Mouse (Mus musculus): Measurements from ENCODE around the gene Sipa1l3. TPM values are rescaled to one million over a fixed set of nuclear protein-coding genes. Genes with fewer than 3 reads are reported as not detected.

Sipa1l3 gene
- polyA plus RNA-seq, 1 experiment = 30.3 TPM

DNA sequence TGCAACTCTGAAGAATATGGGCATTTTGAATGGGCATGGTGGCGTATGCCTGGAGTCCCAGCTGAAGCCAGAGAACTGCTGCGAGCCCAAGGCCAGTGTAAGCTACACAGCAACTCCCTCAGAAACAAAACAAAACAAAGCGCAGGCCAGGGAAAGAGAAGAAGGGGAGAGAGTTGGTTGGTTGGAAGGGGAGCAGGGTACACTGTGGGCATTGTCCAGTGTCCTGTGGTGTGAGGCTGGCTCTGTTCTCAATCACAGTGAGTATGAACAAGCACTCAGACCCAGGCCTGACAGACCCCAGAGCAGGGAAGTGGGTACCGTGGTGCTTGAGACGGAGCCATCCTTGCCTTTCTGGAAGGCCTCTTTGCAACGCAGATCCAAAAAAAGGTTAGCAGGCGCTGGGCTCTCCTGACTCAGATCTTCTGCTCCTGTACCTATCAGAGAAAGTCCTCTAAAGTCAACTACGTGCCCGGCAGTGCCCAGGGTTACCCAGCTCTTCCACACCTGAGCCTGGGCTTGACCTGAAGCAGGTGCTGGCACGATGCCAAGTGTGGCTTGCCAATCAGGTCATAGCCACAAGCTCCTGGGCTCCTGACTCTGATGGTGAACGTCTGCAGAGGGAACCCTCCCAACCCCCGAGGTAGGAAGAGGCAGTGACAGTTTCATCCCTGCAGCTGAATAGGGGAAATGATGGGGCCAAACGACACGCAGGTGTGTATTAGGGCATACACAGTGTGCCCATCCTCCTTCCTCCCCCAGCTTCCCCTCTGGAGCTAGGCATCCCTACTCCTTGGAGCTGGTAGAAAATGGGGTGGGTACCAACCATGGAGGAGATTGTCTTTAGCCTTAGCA lies 59.3 kb downstream of the Sipa1l3 start:
- no peaks in the 10 kb centered on the region for H3K4me1 ChIP-seq (ENCODE audit: control insufficient read depth, insufficient read depth, insufficient read length)
- 84% methylated on average over 14 of the region's 14 CpGs for WGBS
- no peaks in the 10 kb centered on the region for H3K27me3 ChIP-seq (ENCODE audit: control insufficient read depth, insufficient read depth, low read length)
- no peaks in the 10 kb centered on the region for H3K36me3 ChIP-seq (ENCODE audit: control insufficient read depth, insufficient read depth, low read length)
- no peak overlapping the region for H3K27ac ChIP-seq (ENCODE audit: insufficient read depth, low read length)
- DNase-seq (ENCODE audit: low read depth in 1 of 2, low spot score in 2 of 2) = no peak
- TF ChIP-seq POLR2A (IDR thresholded peaks at IDR 0.05; ENCODE audit: low read depth, low read length) (no peak), CTCF (IDR thresholded peaks at IDR 0.05; ENCODE audit: extremely low read depth, insufficient read depth, insufficient read length, insufficient replicate concordance) (no peak)
- no peak overlapping the region for H3K4me3 ChIP-seq (ENCODE audit: extremely low read depth, insufficient read depth, insufficient read length)

DNA sequence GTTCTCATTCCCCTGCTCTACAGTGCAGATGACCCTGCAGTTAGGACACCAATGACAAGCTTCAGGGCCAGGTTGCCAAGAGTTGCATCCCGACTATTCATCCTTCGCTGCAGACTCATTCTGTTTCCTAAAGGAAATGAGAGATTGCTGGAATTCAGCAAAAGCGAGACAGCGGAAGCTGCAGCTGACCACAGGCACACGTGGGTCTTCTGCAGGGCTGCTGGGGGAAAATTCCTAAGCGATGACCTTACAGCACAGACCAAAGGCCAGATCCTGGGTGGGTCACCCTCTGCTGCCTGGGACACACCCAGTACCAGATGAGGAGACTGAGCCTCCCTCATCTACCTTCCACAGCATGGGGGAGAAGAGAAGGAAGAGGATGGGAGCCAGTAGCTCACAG lies 60.7 kb downstream of the Sipa1l3 start:
- TF ChIP-seq POLR2A (IDR thresholded peaks at IDR 0.05; ENCODE audit: low read depth, low read length) = no peak
- TF ChIP-seq CTCF (IDR thresholded peaks at IDR 0.05; ENCODE audit: extremely low read depth, insufficient read depth, insufficient read length, insufficient replicate concordance) = no peak
- Histone ChIP-seq H3K4me3 (ENCODE audit: extremely low read depth, insufficient read depth, insufficient read length) (no peak overlapping the region), H3K36me3 (ENCODE audit: control insufficient read depth, insufficient read depth, low read length) (no peaks in the 10 kb centered on the region), H3K4me1 (ENCODE audit: control insufficient read depth, insufficient read depth, insufficient read length) (no peaks in the 10 kb centered on the region), H3K27ac (ENCODE audit: insufficient read depth, low read length) (no peak overlapping the region), H3K27me3 (ENCODE audit: control insufficient read depth, insufficient read depth, low read length) (no peaks in the 10 kb centered on the region)
- DNase-seq (ENCODE audit: low read depth in 1 of 2, low spot score in 2 of 2) = no peak
- WGBS = 84% methylated on average over 6 of the region's 6 CpGs

DNA sequence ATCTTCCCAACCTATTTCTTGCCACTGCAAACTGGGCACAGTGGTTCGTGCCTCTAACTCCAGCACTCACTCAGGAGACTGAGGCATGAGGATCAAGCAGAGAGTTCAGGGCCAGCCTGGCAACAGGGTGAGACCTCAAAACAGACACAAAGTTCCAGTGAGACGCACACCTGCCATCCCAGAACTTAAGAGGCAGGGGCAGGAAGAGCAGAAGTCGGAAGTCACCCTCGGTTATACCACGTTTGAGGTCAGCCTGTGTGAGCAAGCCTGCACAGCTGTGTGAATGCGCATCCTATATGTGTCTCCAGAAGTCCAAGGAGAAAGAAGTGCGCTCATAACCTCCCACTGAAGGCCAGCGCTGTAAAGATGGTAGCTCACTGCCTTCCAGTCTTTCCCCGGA lies 61.7 kb downstream of the Sipa1l3 start:
- TF ChIP-seq POLR2A (IDR thresholded peaks at IDR 0.05; ENCODE audit: low read depth, low read length) (no peak), CTCF (IDR thresholded peaks at IDR 0.05; ENCODE audit: extremely low read depth, insufficient read depth, insufficient read length, insufficient replicate concordance) (no peak)
- no peaks in the 10 kb centered on the region for H3K4me1 ChIP-seq (ENCODE audit: control insufficient read depth, insufficient read depth, insufficient read length)
- 78% methylated on average over 9 of the region's 9 CpGs for WGBS
- no peak overlapping the region for H3K4me3 ChIP-seq (ENCODE audit: extremely low read depth, insufficient read depth, insufficient read length)
- H3K36me3 ChIP-seq (ENCODE audit: control insufficient read depth, insufficient read depth, low read length) = no peaks in the 10 kb centered on the region
- H3K27ac ChIP-seq (ENCODE audit: insufficient read depth, low read length) = no peak overlapping the region
- no peaks in the 10 kb centered on the region for H3K27me3 ChIP-seq (ENCODE audit: control insufficient read depth, insufficient read depth, low read length)
- DNase-seq (ENCODE audit: low read depth in 1 of 2, low spot score in 2 of 2) = no peak

DNA sequence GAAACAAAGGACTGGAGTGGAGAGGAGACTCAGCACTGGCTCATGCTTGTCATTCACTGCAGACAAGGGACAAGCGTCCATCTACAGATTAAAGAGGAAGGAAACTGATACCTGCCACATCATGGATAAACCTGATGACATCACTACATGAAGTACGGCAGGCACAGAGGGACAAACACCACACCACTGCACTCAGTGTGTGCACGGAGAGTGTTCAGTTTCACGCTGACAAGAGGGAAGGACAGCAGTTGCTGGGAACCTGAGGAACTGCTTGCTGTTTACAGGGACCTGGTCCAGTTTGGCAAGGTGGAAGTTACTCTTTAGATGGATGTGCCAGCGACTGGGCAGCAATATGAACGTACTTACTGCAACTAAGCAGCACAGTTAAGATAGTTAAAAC lies 62.9 kb downstream of the Sipa1l3 start:
- H3K27ac ChIP-seq (ENCODE audit: insufficient read depth, low read length) = no peak overlapping the region
- no peaks in the 10 kb centered on the region for H3K4me1 ChIP-seq (ENCODE audit: control insufficient read depth, insufficient read depth, insufficient read length)
- H3K36me3 ChIP-seq (ENCODE audit: control insufficient read depth, insufficient read depth, low read length) = no peaks in the 10 kb centered on the region
- TF ChIP-seq CTCF (IDR thresholded peaks at IDR 0.05; ENCODE audit: extremely low read depth, insufficient read depth, insufficient read length, insufficient replicate concordance) = no peak
- no peak for TF ChIP-seq POLR2A (IDR thresholded peaks at IDR 0.05; ENCODE audit: low read depth, low read length)
- no peak overlapping the region for H3K4me3 ChIP-seq (ENCODE audit: extremely low read depth, insufficient read depth, insufficient read length)
- 85% methylated on average over 6 of the region's 6 CpGs for WGBS
- no peaks in the 10 kb centered on the region for H3K27me3 ChIP-seq (ENCODE audit: control insufficient read depth, insufficient read depth, low read length)
- DNase-seq (ENCODE audit: low read depth in 1 of 2, low spot score in 2 of 2) = no peak

DNA sequence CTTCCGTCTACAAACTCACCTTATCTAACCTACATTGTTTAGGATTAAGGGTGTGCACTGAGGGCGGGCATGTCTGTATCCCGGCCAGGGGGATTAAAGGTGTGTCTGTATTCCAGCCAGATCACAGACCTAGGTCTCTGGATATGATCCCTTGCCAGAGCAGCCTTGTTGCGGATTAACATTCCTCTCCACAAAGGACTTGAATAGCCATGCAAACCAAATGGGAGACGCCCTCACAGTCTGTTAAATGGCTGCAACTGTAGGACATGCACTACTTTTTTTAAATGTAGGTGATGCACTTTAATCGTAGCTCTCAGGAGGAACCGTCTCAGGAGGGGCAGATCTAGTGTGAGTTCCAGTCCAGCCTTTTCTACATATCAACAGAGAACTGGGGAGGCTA lies 63.5 kb downstream of the Sipa1l3 start:
- 94% methylated on average over 7 of the region's 7 CpGs for WGBS
- H3K4me1 ChIP-seq (ENCODE audit: control insufficient read depth, insufficient read depth, insufficient read length) = no peaks in the 10 kb centered on the region
- H3K36me3 ChIP-seq (ENCODE audit: control insufficient read depth, insufficient read depth, low read length) = no peaks in the 10 kb centered on the region
- no peak overlapping the region for H3K4me3 ChIP-seq (ENCODE audit: extremely low read depth, insufficient read depth, insufficient read length)
- no peaks in the 10 kb centered on the region for H3K27me3 ChIP-seq (ENCODE audit: control insufficient read depth, insufficient read depth, low read length)
- H3K27ac ChIP-seq (ENCODE audit: insufficient read depth, low read length) = no peak overlapping the region
- TF ChIP-seq POLR2A (IDR thresholded peaks at IDR 0.05; ENCODE audit: low read depth, low read length) = no peak
- no peak for TF ChIP-seq CTCF (IDR thresholded peaks at IDR 0.05; ENCODE audit: extremely low read depth, insufficient read depth, insufficient read length, insufficient replicate concordance)
- no peak for DNase-seq (ENCODE audit: low read depth in 1 of 2, low spot score in 2 of 2)

DNA sequence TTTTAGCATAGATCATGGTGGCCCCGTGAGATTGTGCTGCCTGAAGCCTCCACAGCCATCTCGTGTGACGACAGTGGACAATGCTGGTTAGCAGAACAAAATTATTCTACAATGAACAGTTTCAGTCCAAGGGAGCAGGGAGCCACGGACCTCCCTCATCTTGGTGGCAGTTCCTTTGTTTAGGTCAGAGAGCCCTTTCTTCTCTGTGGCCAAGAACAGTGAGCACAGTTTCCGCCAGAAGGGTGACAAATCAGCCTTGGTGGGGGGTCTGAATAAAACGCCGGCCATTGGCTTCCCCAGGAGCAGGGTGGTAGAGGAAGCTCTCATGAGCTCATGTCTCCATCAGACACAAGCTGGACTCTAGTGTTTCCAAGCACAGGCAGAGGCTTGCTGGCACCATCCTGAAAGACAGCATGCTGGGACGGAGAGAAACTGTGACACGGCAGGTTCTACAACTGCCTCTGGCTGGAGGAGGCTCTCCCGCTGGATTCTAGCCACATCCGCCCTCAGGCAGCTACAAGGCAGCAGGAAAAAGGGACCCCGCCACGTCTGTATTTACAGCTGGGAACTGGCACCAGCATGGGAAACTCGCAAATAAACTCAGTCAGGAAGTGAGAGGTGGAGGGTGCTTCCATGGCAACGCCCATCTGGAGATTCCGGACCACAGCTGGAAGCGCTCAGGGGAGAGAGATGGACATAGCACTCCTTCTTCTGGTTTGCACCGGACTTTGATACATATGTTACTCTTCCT lies 65.3 kb downstream of the Sipa1l3 start:
- DNase-seq (ENCODE audit: low read depth in 1 of 2, low spot score in 2 of 2) = no peak
- no peaks in the 10 kb centered on the region for H3K4me1 ChIP-seq (ENCODE audit: control insufficient read depth, insufficient read depth, insufficient read length)
- H3K27ac ChIP-seq (ENCODE audit: insufficient read depth, low read length) = no peak overlapping the region
- WGBS = 72% methylated on average over 18 of the region's 18 CpGs
- H3K36me3 ChIP-seq (ENCODE audit: control insufficient read depth, insufficient read depth, low read length) = no peaks in the 10 kb centered on the region
- no peak overlapping the region for H3K4me3 ChIP-seq (ENCODE audit: extremely low read depth, insufficient read depth, insufficient read length)
- H3K27me3 ChIP-seq (ENCODE audit: control insufficient read depth, insufficient read depth, low read length) = no peaks in the 10 kb centered on the region
- TF ChIP-seq CTCF (IDR thresholded peaks at IDR 0.05; ENCODE audit: extremely low read depth, insufficient read depth, insufficient read length, insufficient replicate concordance) = no peak

DNA sequence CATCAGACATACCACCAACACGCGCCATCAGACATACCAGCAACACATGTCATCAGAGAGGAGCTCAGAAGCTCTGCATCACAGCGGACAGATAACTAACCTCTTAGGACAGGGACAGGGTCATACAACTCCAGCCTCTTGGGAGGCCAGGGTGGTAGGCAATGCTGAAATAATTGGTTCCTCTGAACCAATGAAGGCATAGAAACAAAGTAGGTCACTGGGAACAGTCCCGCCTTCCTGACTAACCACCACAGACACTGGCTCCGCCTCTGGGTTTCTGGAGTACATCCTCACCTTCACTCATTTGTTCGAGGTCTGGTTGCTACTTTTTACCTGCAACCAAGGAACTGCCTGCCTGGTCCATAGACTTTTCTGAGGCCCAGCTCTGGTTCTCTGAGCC lies 66.1 kb downstream of the Sipa1l3 start:
- no peak for DNase-seq (ENCODE audit: low read depth in 1 of 2, low spot score in 2 of 2)
- TF ChIP-seq CTCF (IDR thresholded peaks at IDR 0.05; ENCODE audit: extremely low read depth, insufficient read depth, insufficient read length, insufficient replicate concordance) = no peak
- H3K36me3 ChIP-seq (ENCODE audit: control insufficient read depth, insufficient read depth, low read length) = no peaks in the 10 kb centered on the region
- H3K27me3 ChIP-seq (ENCODE audit: control insufficient read depth, insufficient read depth, low read length) = no peaks in the 10 kb centered on the region
- no peak overlapping the region for H3K27ac ChIP-seq (ENCODE audit: insufficient read depth, low read length)
- WGBS = 87% methylated on average over 6 of the region's 6 CpGs
- no peak overlapping the region for H3K4me3 ChIP-seq (ENCODE audit: extremely low read depth, insufficient read depth, insufficient read length)
- H3K4me1 ChIP-seq (ENCODE audit: control insufficient read depth, insufficient read depth, insufficient read length) = no peaks in the 10 kb centered on the region

All from spleen, adult 2 months (tissue).